Mouse (Mus musculus): ENCODE data around the gene Cenps. TPM values are rescaled to one million over a fixed set of nuclear protein-coding genes. Genes with fewer than 3 reads are reported as not detected.

Gene Cenps
- polyA plus RNA-seq, 1 experiment from 2014 or later = 51.1 TPM

GRCm38 (mm10) chr4:149154859-149155258 lies 17.4 kb upstream of the Cenps start:
- 95% methylated on average over 7 of the region's 7 CpGs for whole genome bisulfite sequencing
- no peak overlapping the region for H3K9ac ChIP-seq
- peaks cover 4% of the 10 kb centered on the region; the same call in 1 of the 2 replicates for H3K9me3 ChIP-seq
- H3K4me1 ChIP-seq = no peaks in the 10 kb centered on the region
- H3K36me3 ChIP-seq (replicated peaks) = peaks cover 98% of the 10 kb centered on the region
- no peaks in the 10 kb centered on the region for H3K27me3 ChIP-seq
- H3K27ac ChIP-seq = no peak overlapping the region
- no peak for ATAC-seq (ENCODE audit: low FRiP score)
- H3K4me3 ChIP-seq (replicated peaks) = no peak overlapping the region
- H3K4me2 ChIP-seq = no peak overlapping the region

GRCm38 (mm10) chr4:149150721-149151120 lies 13.3 kb upstream of the Cenps start:
- H3K27ac ChIP-seq = no peak overlapping the region
- no peak overlapping the region for H3K4me3 ChIP-seq (replicated peaks)
- no peaks in the 10 kb centered on the region for H3K27me3 ChIP-seq
- peaks cover 4% of the 10 kb centered on the region; the same call in 1 of the 2 replicates for H3K9me3 ChIP-seq
- no peak overlapping the region for H3K9ac ChIP-seq
- H3K4me2 ChIP-seq = no peak overlapping the region
- 95% methylated on average over 11 of the region's 11 CpGs for WGBS
- no peak for ATAC-seq (ENCODE audit: low FRiP score)
- peaks cover 5% of the 10 kb centered on the region; the same call in 1 of the 2 replicates for H3K4me1 ChIP-seq
- peaks cover 63% of the 10 kb centered on the region for H3K36me3 ChIP-seq (replicated peaks)

- Histone ChIP-seq H3K4me2 (no peak overlapping the region), H3K27me3 (no peaks in the 10 kb centered on the region), H3K9ac (no peak overlapping the region), H3K36me3 (replicated peaks) (peaks cover 58% of the 10 kb centered on the region), H3K27ac (no peak overlapping the region), H3K9me3 (peaks cover 4% of the 10 kb centered on the region; the same call in 1 of the 2 replicates), H3K4me3 (replicated peaks) (no peak overlapping the region), H3K4me1 (peaks cover 5% of the 10 kb centered on the region; the same call in 1 of the 2 replicates)
- 91% methylated on average over 11 of the region's 11 CpGs for WGBS
- ATAC-seq (ENCODE audit: low FRiP score) = no peak
These were observed 12.8 kb upstream of the Cenps start for GRCm38 (mm10) chr4:149150256-149150655.

- Histone ChIP-seq H3K27ac (no peak overlapping the region), H3K4me1 (peaks cover 6% of the 10 kb centered on the region; the same call in 1 of the 2 replicates), H3K4me2 (no peak overlapping the region), H3K9me3 (no peaks in the 10 kb centered on the region), H3K36me3 (replicated peaks) (peaks cover 52% of the 10 kb centered on the region), H3K9ac (no peak overlapping the region), H3K4me3 (replicated peaks) (no peak overlapping the region), H3K27me3 (no peaks in the 10 kb centered on the region)
- ATAC-seq (ENCODE audit: low FRiP score) = no peak
- WGBS = 84% methylated on average over 7 of the region's 7 CpGs
These were observed 12.2 kb upstream of the Cenps start for GRCm38 (mm10) chr4:149149611-149150010.

- 82% methylated on average over 9 of the region's 9 CpGs for WGBS
- Histone ChIP-seq H3K27ac (no peak overlapping the region), H3K27me3 (no peaks in the 10 kb centered on the region), H3K4me3 (replicated peaks) (no peak overlapping the region), H3K4me2 (no peak overlapping the region), H3K36me3 (replicated peaks) (peaks cover 48% of the 10 kb centered on the region), H3K9me3 (no peaks in the 10 kb centered on the region), H3K9ac (no peak overlapping the region), H3K4me1 (peaks cover 8% of the 10 kb centered on the region; the same call in 1 of the 2 replicates)
- no peak for ATAC-seq (ENCODE audit: low FRiP score)
These were observed 11.8 kb upstream of the Cenps start for GRCm38 (mm10) chr4:149149196-149149595.

- Histone ChIP-seq H3K36me3 (replicated peaks) (peaks cover 37% of the 10 kb centered on the region), H3K27me3 (no peaks in the 10 kb centered on the region), H3K9ac (no peak overlapping the region), H3K4me2 (no peak overlapping the region), H3K4me1 (peaks cover 8% of the 10 kb centered on the region; the same call in 1 of the 2 replicates), H3K27ac (no peak overlapping the region), H3K9me3 (no peaks in the 10 kb centered on the region), H3K4me3 (replicated peaks) (no peak overlapping the region)
- WGBS = 81% methylated on average over 4 of the region's 4 CpGs
- no peak for ATAC-seq (ENCODE audit: low FRiP score)
These were observed 10.7 kb upstream of the Cenps start for GRCm38 (mm10) chr4:149148084-149148483.

- no peaks in the 10 kb centered on the region for H3K27me3 ChIP-seq
- H3K4me2 ChIP-seq = no peak overlapping the region
- H3K36me3 ChIP-seq (replicated peaks) = peaks cover 31% of the 10 kb centered on the region
- ATAC-seq (ENCODE audit: low FRiP score) = no peak
- no peak overlapping the region for H3K27ac ChIP-seq
- H3K9ac ChIP-seq = no peak overlapping the region
- no peaks in the 10 kb centered on the region for H3K9me3 ChIP-seq
- no peak overlapping the region for H3K4me3 ChIP-seq (replicated peaks)
- peaks cover 8% of the 10 kb centered on the region; the same call in 1 of the 2 replicates for H3K4me1 ChIP-seq
- 88% methylated on average over 7 of the region's 7 CpGs for whole genome bisulfite sequencing
These were observed 10.1 kb upstream of the Cenps start for GRCm38 (mm10) chr4:149147528-149147927.

- Histone ChIP-seq H3K36me3 (replicated peaks) (peaks cover 9% of the 10 kb centered on the region), H3K4me1 (peaks cover 8% of the 10 kb centered on the region; the same call in 1 of the 2 replicates), H3K27ac (peak overlapping the region; percentile 51; the same call in 1 of the 2 replicates), H3K9ac (no peak overlapping the region), H3K27me3 (no peaks in the 10 kb centered on the region), H3K4me2 (no peak overlapping the region), H3K4me3 (replicated peaks) (no peak overlapping the region), H3K9me3 (no peaks in the 10 kb centered on the region)
- WGBS = 81% methylated on average over 4 of the region's 4 CpGs
- ATAC-seq (ENCODE audit: low FRiP score) = no peak
These were observed 7.7 kb upstream of the Cenps start for GRCm38 (mm10) chr4:149145151-149145550.

GRCm38 (mm10) chr4:149144459-149144858 lies 7.0 kb upstream of the Cenps start:
- Histone ChIP-seq H3K27me3 (no peaks in the 10 kb centered on the region), H3K4me3 (replicated peaks) (no peak overlapping the region), H3K36me3 (replicated peaks) (peaks cover 2% of the 10 kb centered on the region), H3K4me1 (peaks cover 8% of the 10 kb centered on the region; the same call in 1 of the 2 replicates), H3K9me3 (no peaks in the 10 kb centered on the region), H3K9ac (no peak overlapping the region), H3K4me2 (no peak overlapping the region), H3K27ac (peak overlapping the region; percentile 51)
- 6% methylated on average over 3 of the region's 3 CpGs for WGBS
- ATAC-seq (ENCODE audit: low FRiP score) = peak; percentile 82

- H3K4me3 ChIP-seq (replicated peaks) = no peak overlapping the region
- no peaks in the 10 kb centered on the region for H3K27me3 ChIP-seq
- no peak overlapping the region for H3K4me2 ChIP-seq
- H3K9me3 ChIP-seq = no peaks in the 10 kb centered on the region
- no peak for ATAC-seq (ENCODE audit: low FRiP score)
- H3K9ac ChIP-seq = no peak overlapping the region
- H3K27ac ChIP-seq = no peak overlapping the region
- peaks cover 8% of the 10 kb centered on the region; the same call in 1 of the 2 replicates for H3K4me1 ChIP-seq
- WGBS = 41% methylated on average over 4 of the region's 4 CpGs
- H3K36me3 ChIP-seq (replicated peaks) = no peaks in the 10 kb centered on the region
These were observed 6.2 kb upstream of the Cenps start for GRCm38 (mm10) chr4:149143594-149143993.

- no peak for ATAC-seq (ENCODE audit: low FRiP score)
- no peaks in the 10 kb centered on the region for H3K27me3 ChIP-seq
- no peak overlapping the region for H3K4me2 ChIP-seq
- H3K4me3 ChIP-seq (replicated peaks) = no peak overlapping the region
- H3K27ac ChIP-seq = no peak overlapping the region
- H3K9me3 ChIP-seq = no peaks in the 10 kb centered on the region
- no peak overlapping the region for H3K9ac ChIP-seq
- 85% methylated on average over 8 of the region's 8 CpGs for WGBS
- peaks cover 9% of the 10 kb centered on the region for H3K4me1 ChIP-seq
- no peaks in the 10 kb centered on the region for H3K36me3 ChIP-seq (replicated peaks)
These were observed 1.1 kb upstream of the Cenps start for GRCm38 (mm10) chr4:149138515-149138914.

- no peaks in the 10 kb centered on the region for H3K27me3 ChIP-seq
- no peak for ATAC-seq (ENCODE audit: low FRiP score)
- WGBS = 68% methylated on average over 18 of the region's 18 CpGs
These were observed 1.1 kb downstream of the Cenps start for GRCm38 (mm10) chr4:149136116-149136850.

GRCm38 (mm10) chr4:149133395-149133794 lies 4.0 kb downstream of the Cenps start:
- Histone ChIP-seq H3K27ac (no peak overlapping the region), H3K4me2 (no peak overlapping the region), H3K9ac (no peak overlapping the region), H3K4me3 (replicated peaks) (no peak overlapping the region), H3K4me1 (peaks cover 9% of the 10 kb centered on the region), H3K9me3 (no peaks in the 10 kb centered on the region), H3K36me3 (replicated peaks) (peaks cover 33% of the 10 kb centered on the region), H3K27me3 (no peaks in the 10 kb centered on the region)
- no peak for ATAC-seq (ENCODE audit: low FRiP score)
- 80% methylated on average over 5 of the region's 5 CpGs for WGBS

More at GRCm38 (mm10) chr4:149136116-149136850, 1.1 kb downstream of the Cenps start:
- Histone ChIP-seq H3K4me1 (peaks cover 9% of the 10 kb centered on the region), H3K4me3 (replicated peaks) (peak overlapping the region; percentile 66), H3K27ac (no peak overlapping the region), H3K9ac (peak overlapping the region; percentile 75), H3K36me3 (replicated peaks) (peaks cover 7% of the 10 kb centered on the region), H3K4me2 (peak overlapping the region; percentile 71), H3K9me3 (no peaks in the 10 kb centered on the region)

All from forebrain, embryonic 12.5 days (tissue).